Mouse (Mus musculus) layer of hippocampus, adult 9-10 months (tissue): ENCODE results near the gene Cog1.

Experiments
- DNase-seq: peaks from one replicate; pipeline ENCODE4 v3.0.0; 2022; ENCODE audit warnings: low spot score

Cog1 gene

DNA sequence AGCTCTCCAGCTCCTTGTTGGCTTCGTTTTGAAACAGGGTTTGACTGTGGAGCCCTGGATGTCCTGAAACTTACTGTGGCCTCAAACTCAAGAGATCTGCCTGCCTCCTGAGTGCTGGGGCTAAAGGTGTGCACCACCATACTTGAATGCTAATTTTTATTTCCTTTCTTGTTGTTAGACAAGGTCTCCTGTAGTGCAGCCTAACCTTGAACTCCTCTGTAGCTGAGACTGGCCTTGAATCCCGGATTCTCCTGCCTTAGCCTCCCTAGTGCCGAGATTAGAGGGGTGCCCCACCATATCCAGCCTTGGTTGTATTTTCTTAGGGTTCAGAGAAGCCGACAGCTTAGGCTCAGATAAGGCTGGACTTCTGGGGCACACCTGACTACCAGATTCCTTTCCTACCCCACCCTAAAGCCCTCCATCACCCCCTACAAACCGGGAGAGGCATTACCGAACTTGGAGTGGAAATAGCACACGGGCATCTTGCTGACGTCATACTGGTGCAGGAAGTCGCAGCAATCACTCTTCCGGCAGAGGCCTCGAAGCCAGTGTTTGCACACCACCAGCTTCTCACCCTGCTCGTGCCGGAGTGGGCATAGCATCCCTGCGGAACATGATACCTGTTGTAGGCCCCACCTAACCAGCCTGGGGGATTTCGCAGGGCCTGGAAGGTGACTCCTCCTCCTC lies 57.1 kb downstream of the Cog1 start:
- DNase-seq: no peak

DNA sequence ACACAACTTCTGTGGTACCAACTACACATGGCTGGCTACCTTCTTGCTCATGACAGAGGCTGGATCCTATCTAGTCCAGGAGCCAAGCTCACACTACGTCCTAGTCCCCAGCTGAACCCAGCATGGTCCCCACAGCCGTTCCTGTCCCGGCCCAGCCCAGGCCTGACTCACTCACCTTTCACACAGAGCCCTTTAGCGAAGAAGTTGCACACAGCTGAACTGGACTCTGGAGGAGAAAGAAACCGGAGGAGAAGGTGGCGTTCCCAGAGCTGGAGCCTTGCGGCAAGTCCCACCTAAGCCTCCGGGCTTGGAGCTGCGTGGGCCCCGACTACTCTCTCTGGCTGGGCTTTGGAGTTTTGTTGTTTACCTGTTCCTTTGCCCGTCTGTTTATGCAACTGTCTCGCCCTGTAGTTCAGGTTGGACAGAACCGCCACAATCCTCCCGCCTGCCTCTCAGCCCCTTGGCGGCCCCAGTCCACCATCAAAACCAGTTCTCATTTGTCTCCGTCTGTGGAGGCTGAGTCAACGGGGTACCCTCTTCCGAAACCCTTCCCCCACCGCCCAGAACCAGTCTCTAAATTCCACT lies 59.8 kb downstream of the Cog1 start:
- no peak for DNase-seq

DNA sequence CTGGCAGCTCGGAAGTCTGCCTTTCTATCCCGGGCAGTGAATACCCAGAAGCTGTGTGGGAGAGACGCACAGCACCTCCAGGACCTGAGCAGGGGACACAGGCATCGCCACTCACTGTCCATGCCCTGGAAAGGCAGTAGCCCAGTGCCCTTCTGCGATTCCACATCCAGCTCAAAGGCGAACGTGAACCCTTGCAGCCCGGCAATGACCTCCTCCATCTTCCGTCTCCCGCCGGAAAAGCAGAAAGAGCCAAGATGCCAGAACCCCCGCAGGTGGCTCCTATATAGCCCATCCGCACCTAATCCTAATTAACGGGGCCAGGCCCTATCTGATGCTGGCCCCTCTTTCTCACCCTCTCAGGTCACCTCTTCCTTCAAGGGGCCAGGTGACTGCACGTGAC lies 60.3 kb downstream of the Cog1 start:
- DNase-seq: no peak

DNA sequence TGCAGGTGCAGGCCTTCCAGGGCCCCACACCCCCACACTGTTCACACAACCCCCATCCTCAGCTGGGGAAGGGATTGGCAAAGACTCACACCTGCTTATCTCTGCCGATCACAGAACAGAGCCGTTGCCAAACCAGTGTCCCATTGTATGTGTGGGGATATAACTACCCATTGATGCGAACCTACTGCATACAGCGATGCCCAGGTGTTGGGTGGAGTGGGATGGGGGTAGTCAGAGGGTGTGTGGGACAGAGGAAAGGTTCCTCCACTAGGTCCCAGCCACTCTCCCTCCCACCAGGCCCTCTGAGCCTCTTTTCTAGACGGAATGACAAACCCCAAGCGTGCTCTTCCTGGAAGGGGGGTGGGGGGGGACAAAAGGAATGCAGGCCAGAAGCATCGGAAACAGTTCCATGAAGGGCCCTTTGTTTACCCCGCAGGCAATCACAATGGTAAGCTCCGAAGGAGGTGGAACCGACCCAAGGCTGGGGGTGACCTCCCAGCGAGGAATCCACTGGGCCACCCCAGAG lies 60.8 kb downstream of the Cog1 start, which contains the start of gene Cpsf4l:
Cpsf4l (minus strand) TSS at position 287 of the 526 bp plus-strand sequence.
- DNase-seq: no peak

DNA sequence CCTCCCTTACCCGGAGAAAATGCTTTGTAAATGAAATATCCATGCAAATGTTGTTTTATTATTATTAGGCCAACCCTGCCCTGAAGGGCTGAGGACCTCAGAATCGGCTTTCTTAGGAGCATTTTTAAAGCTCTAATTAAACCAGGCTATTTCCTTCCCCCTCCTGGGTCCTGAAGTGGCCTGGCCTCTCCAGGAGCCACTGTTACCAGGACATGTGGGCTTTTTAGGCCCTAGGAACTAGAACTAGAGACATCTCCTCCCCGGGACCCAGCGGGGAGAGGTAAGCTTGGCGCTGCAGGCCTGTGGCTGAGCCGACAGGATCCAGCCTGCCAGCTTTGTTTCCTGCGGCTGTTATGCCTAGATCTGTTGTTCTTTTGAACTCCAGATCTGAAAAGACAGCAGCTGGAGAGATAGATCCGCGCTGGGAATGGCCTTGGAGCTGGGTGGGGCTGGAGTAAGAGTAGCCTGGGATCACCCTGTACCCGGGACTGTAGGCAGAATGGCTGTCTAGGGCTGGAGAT lies 61.3 kb downstream of the Cog1 start:
- no peak for DNase-seq

DNA sequence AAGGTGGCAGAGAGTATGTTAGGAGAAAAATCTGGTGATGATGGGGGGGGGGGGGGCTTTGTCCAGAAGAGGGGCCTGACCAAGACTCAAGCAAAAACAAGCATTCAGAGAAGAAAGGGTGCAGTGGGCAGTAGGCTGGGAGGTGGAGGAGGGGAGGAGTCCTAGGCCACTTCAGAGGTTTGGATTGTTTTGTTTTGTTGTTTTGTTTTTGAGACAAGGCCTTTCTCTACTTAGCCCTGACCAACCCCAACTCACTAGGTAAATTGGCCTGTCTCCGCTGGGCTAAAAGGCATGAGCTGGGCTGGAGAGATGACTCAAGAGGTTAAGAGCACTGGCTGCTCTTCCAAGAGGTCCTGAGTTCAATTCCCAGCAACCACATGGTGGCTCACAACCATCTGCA lies 62.1 kb downstream of the Cog1 start:
- no peak for DNase-seq

DNA sequence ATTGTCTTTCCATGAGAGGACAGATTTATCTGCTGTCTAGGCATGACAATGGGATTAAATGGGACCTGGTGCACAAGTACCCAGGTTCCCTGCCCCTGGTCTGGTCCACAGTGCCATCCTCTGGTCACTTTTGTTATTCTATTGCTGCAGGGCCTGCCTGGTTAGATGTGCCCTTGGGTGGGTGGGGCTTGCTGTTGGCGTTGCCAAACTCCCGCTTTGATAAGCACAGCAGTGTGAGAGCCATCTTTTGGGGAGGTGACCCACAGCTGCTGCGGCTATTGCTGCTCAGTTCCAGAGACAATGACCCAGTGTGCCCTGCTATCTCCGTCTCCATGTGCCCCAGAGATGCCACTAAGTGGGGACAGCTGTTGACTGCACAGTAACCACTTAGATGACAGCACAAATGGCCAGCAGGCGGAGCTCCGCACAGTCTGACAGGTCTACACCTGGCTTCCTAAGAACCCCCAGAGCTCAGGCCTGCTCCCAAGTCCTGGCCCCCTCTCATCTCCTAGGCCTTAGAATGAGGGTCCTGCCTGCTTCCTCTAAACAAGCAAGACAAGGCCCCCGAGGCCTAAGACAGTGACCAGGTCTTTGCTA lies 66.2 kb downstream of the Cog1 start:
- no peak for DNase-seq

DNA sequence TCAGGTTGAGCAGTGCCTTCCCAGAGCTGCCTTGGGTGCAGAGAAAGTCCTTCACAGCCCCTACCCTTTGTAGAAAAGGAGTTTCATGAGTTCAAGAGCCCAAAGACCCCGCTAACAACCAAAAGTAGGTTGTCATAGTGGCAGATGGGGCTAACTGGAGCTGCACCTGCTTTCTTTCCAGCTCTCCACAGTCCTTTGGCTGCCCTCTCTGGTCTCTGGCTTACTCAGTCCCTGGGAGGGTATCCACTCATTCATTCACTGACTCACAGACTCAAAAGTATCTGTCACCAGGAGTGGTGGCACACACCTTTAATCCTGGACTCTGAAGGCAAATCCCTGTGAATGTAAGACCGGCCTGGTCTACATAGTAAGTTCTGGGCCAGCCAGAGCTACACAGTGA lies 67.2 kb downstream of the Cog1 start:
- DNase-seq: no peak
